Mouse (Mus musculus) midbrain, embryonic 11.5 days (tissue): ENCODE measurements around the gene Fxyd5. TPM values are rescaled to one million over a fixed set of nuclear protein-coding genes. Genes with fewer than 3 reads are reported as not detected.

Experiments
- ATAC-seq: fragments of 200-750 bp; cut with Nextera tagmentation; 2 replicates; pipeline ENCODE4 v1.8.0; 2017; ENCODE audit warnings: moderate TSS enrichment, moderate library complexity; ENCODE audit not compliant: low FRiP score
- DNase-seq: peaks from one replicate; pipeline ENCODE4 v3.0.0; 2015; ENCODE audit warnings: low spot score; ENCODE audit errors: missing footprints
- H3K27ac ChIP-seq: fragments of 300-500 bp; sonication (generic); 2 replicates; pipeline ENCODE4 v1.5.1; 2014; ENCODE audit warnings: low read depth, low read length
- H3K27me3 ChIP-seq: fragments of 300-500 bp; sonication (generic); 2 replicates; pipeline ENCODE4 v1.6.1; 2014; ENCODE audit warnings: mild to moderate bottlenecking, low read length, moderate library complexity, mixed read lengths; ENCODE audit not compliant: control insufficient read depth, insufficient read depth
- H3K36me3 ChIP-seq: fragments of 300-500 bp; sonication (generic); 2 replicates; pipeline ENCODE4 v1.6.1; 2014; ENCODE audit warnings: mild to moderate bottlenecking, low read length, moderate library complexity, mixed read lengths; ENCODE audit not compliant: control insufficient read depth, insufficient read depth
- H3K4me1 ChIP-seq: fragments of 300-500 bp; sonication (generic); 2 replicates; pipeline ENCODE4 v1.6.1; 2014; ENCODE audit warnings: low read length; ENCODE audit not compliant: control insufficient read depth, insufficient read depth
- H3K4me2 ChIP-seq: fragments of 300-500 bp; sonication (generic); 2 replicates; pipeline ENCODE4 v1.6.1; 2014; ENCODE audit warnings: mild to moderate bottlenecking, moderate library complexity
- H3K4me3 ChIP-seq: fragments of 300-500 bp; sonication (generic); 2 replicates; pipeline ENCODE4 v1.5.1; 2014; ENCODE audit warnings: low read depth, low read length
- H3K9ac ChIP-seq: fragments of 300-500 bp; sonication (generic); 2 replicates; pipeline ENCODE4 v1.6.1; 2014; ENCODE audit warnings: low read length
- H3K9me3 ChIP-seq: fragments of 300-500 bp; sonication (generic); 2 replicates; pipeline ENCODE4 v1.6.1; 2016; ENCODE audit warnings: low read length; ENCODE audit not compliant: control insufficient read depth
- WGBS: fragments of 180-500 bp; shearing (Covaris S2); extraction: QIAGEN DNeasy Blood & Tissue Kit; methylation state at CpG from one replicate; pipeline ENCODE4 v1.1.7; 2014; 5-methylcytosine and 5-hydroxymethylcytosine counted together
- microRNA-seq: library from miRNA; unstranded; fragments of <30 nt; microRNA quantifications from one replicate; pipeline ENCODE4, GENCODE M21; 2017
- polyA plus RNA-seq: library from polyadenylated mRNA; unstranded; fragments of >200 nt; fragmentation: Nextera tagmentation; extraction: Ambion mirVana; gene quantifications from 2 replicates; pipeline ENCODE4 v1.2.1, GENCODE M21; 2014

Fxyd5 gene
- polyA plus RNA-seq, 1 experiment from 2014 or later = 11.3 TPM

GRCm38 (mm10) chr7:30992148-30992547 lies 50.1 kb downstream of the Fxyd5 start:
- Histone ChIP-seq H3K9ac (no peak overlapping the region), H3K4me2 (no peak overlapping the region), H3K4me1 (no peaks in the 10 kb centered on the region), H3K27ac (no peak overlapping the region), H3K4me3 (no peak overlapping the region), H3K9me3 (no peaks in the 10 kb centered on the region), H3K27me3 (no peaks in the 10 kb centered on the region), H3K36me3 (no peaks in the 10 kb centered on the region)
- ATAC-seq (no peak), DNase-seq (no peak)
- WGBS = 79% methylated on average over 5 of the region's 5 CpGs

GRCm38 (mm10) chr7:30988519-30989162 lies 53.6 kb downstream of the Fxyd5 start:
- no peak for ATAC-seq
- no peaks in the 10 kb centered on the region for H3K36me3 ChIP-seq
- H3K4me1 ChIP-seq = no peaks in the 10 kb centered on the region
- H3K4me3 ChIP-seq = no peak overlapping the region
- H3K9me3 ChIP-seq = no peaks in the 10 kb centered on the region
- 85% methylated on average over 4 of the region's 4 CpGs for WGBS
- DNase-seq = no peak
- H3K27me3 ChIP-seq = no peaks in the 10 kb centered on the region
- no peak overlapping the region for H3K27ac ChIP-seq
- no peak overlapping the region for H3K4me2 ChIP-seq
- no peak overlapping the region for H3K9ac ChIP-seq

GRCm38 (mm10) chr7:30985357-30985756 lies 56.9 kb downstream of the Fxyd5 start:
- H3K27ac ChIP-seq = no peak overlapping the region
- H3K9me3 ChIP-seq = no peaks in the 10 kb centered on the region
- H3K36me3 ChIP-seq = no peaks in the 10 kb centered on the region
- no peak for ATAC-seq
- DNase-seq = no peak
- no peaks in the 10 kb centered on the region for H3K27me3 ChIP-seq
- no peaks in the 10 kb centered on the region for H3K4me1 ChIP-seq
- H3K9ac ChIP-seq = no peak overlapping the region
- H3K4me2 ChIP-seq = no peak overlapping the region
- no peak overlapping the region for H3K4me3 ChIP-seq
- WGBS = 86% methylated on average over 9 of the region's 9 CpGs

Small RNA genes lying within 50 kb of the gene (microRNA-seq; reads per million reads assigned to microRNA genes)
- gene Mir7050 = not detected

Other genes with a start within 250 kb of the Fxyd5 start
- gene Ffar2, start 218.7 kb downstream of the Fxyd5 start, polyA plus RNA-seq = not detected in 2 replicates
- not detected in 2 replicates for gene Ffar3, start 186.3 kb downstream of the Fxyd5 start, polyA plus RNA-seq
- gene Ffar1, start 180.9 kb downstream of the Fxyd5 start, polyA plus RNA-seq = not detected in 2 replicates
- not detected in 2 replicates for gene Cd22, start 162.1 kb downstream of the Fxyd5 start, polyA plus RNA-seq
- gene Mag, start 127.6 kb downstream of the Fxyd5 start, polyA plus RNA-seq = 0.44 and 0.47 TPM in 2 replicates
- gene Hamp2, start 117.8 kb downstream of the Fxyd5 start, polyA plus RNA-seq = not detected in 2 replicates
- gene Hamp, start 98.4 kb downstream of the Fxyd5 start, polyA plus RNA-seq = 0.40 TPM in 1 of 2 replicates, not detected in the other
- gene Usf2, start 85.7 kb downstream of the Fxyd5 start, polyA plus RNA-seq = 20.6 and 21.7 TPM in 2 replicates
- gene Lsr, start 69.0 kb downstream of the Fxyd5 start, polyA plus RNA-seq = 10.2 and 13.1 TPM in 2 replicates
- 0.25 and 0.62 TPM in 2 replicates for gene Fam187b, start 68.7 kb downstream of the Fxyd5 start, polyA plus RNA-seq
- gene Fxyd7, start 9.0 kb upstream of the Fxyd5 start, polyA plus RNA-seq = 5.4 and 6.2 TPM in 2 replicates
- 4.8 and 5.4 TPM in 2 replicates for gene Fxyd1, start 14.7 kb upstream of the Fxyd5 start, polyA plus RNA-seq
- gene Lgi4, start 16.9 kb upstream of the Fxyd5 start, polyA plus RNA-seq = 0.58 and 0.85 TPM in 2 replicates
- 1.8 and 2.3 TPM in 2 replicates for gene Fxyd3, start 34.2 kb upstream of the Fxyd5 start, polyA plus RNA-seq
- gene Hpn, start 72.8 kb upstream of the Fxyd5 start, polyA plus RNA-seq = 0.44 and 1.2 TPM in 2 replicates
- gene Scn1b, start 84.5 kb upstream of the Fxyd5 start, polyA plus RNA-seq = 0.52 and 1.1 TPM in 2 replicates
- 104 and 109 TPM in 2 replicates for gene Gramd1a, start 113.4 kb upstream of the Fxyd5 start, polyA plus RNA-seq
- not detected in 2 replicates for gene Scgb2b2, start 248.0 kb upstream of the Fxyd5 start, polyA plus RNA-seq
- not detected in 2 replicates for gene Scgb1b2, start 249.3 kb upstream of the Fxyd5 start, polyA plus RNA-seq